Mouse (Mus musculus) ES-Bruce4 (cell line): ENCODE measurements around the gene Tbc1d16. TPM values are rescaled to one million over a fixed set of nuclear protein-coding genes. Genes with fewer than 3 reads are reported as not detected.
A peak's percentile ranks its signal among the peaks of the same experiment; 100 is the strongest.

ENCODE experiments used
- H3K27ac ChIP-seq: 2 replicates; pipeline ENCODE4 v1.5.1; 2012; ENCODE audit warnings: low read length, inconsistent platforms; ENCODE audit not compliant: insufficient read depth
- H3K27me3 ChIP-seq: 2 replicates; pipeline ENCODE4 v1.6.1; 2012; ENCODE audit warnings: mild to moderate bottlenecking, low read length, inconsistent platforms; ENCODE audit not compliant: control insufficient read depth, poor library complexity, insufficient read depth, severe bottlenecking
- H3K36me3 ChIP-seq: 2 replicates; pipeline ENCODE4 v1.6.1; 2012; ENCODE audit warnings: inconsistent platforms, mild to moderate bottlenecking, low read length, moderate library complexity; ENCODE audit not compliant: control insufficient read depth, poor library complexity, insufficient read depth, severe bottlenecking
- H3K4me1 ChIP-seq: one replicate; pipeline ENCODE4 v1.8.1; 2011; ENCODE audit warnings: low read length; ENCODE audit not compliant: control insufficient read depth, insufficient read depth
- H3K4me3 ChIP-seq: 2 replicates; pipeline ENCODE4 v1.5.1; 2011; ENCODE audit warnings: low read depth, mild to moderate bottlenecking, low read length
- H3K9ac ChIP-seq: 2 replicates; pipeline ENCODE4 v1.6.1; 2012; ENCODE audit warnings: low read depth, mild to moderate bottlenecking, inconsistent platforms; ENCODE audit not compliant: poor library complexity, severe bottlenecking
- H3K9me3 ChIP-seq: replicated peaks from 2 replicates; pipeline ENCODE4 v1.6.1; 2012; ENCODE audit warnings: mild to moderate bottlenecking, low read length, inconsistent platforms; ENCODE audit not compliant: control insufficient read depth, poor library complexity, insufficient read depth, severe bottlenecking
- CTCF ChIP-seq: IDR thresholded peaks from one replicate; pipeline ENCODE4 v1.8.1; 2011; ENCODE audit warnings: low read depth, low read length
- EP300 ChIP-seq: IDR thresholded peaks from 2 replicates; pipeline ENCODE4 v1.6.1; 2011; ENCODE audit warnings: low read depth, low read length; ENCODE audit not compliant: insufficient read depth
- POLR2A ChIP-seq: IDR thresholded peaks from one replicate; pipeline ENCODE4 v1.8.1; 2011; ENCODE audit warnings: low read length; ENCODE audit not compliant: insufficient read depth
- polyA plus RNA-seq: library from polyadenylated mRNA; stranded (reverse); fragments of >200 nt; gene quantifications from 2 replicates; pipeline ENCODE4 v1.2.4, GENCODE M21; 2011; ENCODE audit warnings: low read depth; ENCODE audit not compliant: missing spikeins, insufficient read depth, insufficient read length

The Tbc1d16 gene
- polyA plus RNA-seq, 1 experiment = 15.9 TPM

DNA sequence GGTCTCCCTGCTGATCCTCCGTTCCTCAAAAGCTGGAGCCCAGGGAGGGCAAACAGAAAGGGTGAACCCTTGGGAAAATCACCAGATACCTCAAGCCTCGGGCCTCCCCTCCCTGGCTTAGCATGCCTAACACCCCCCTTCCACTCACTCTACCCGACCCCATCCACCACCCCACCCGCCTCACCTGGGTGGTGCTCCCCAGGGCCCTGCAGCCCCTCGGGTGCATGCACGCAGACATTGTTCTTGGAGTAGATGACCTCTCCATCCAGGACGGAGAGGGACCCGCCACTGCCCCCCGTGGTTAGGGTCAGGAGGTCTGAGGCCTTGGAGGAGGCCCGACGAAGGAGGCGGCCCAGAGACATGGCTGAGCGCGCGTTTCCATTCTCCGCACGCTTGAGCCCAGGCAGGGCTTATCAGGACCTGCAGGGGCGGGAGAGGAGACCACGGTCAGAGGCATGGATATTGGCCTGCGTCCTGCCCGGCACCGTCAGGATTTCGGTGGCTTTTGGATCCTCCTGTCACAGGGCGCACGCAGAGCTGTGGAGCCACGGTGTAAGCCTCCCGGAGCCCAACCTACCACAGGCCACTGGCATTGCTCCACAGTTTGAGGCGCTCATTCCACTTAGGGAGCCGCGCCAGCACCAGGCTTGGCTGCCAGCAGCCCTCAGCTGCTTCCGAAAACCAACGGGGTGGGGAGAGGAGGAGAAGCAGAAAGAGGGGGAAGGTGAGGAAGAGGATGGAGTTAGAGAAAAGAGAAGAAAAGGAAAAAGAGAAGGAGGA, 17.8 kb downstream of the Tbc1d16 start:
- Histone ChIP-seq H3K9ac (peak overlapping the region; percentile 10), H3K36me3 (no peaks in the 10 kb centered on the region), H3K9me3 (no peaks in the 10 kb centered on the region), H3K4me1 (peaks cover 6% of the 10 kb centered on the region), H3K4me3 (peak overlapping the region; percentile 27), H3K27me3 (no peaks in the 10 kb centered on the region), H3K27ac (no peak overlapping the region)
- TF ChIP-seq EP300 = no peak
- TF ChIP-seq POLR2A = no peak
- TF ChIP-seq CTCF = no peak

DNA sequence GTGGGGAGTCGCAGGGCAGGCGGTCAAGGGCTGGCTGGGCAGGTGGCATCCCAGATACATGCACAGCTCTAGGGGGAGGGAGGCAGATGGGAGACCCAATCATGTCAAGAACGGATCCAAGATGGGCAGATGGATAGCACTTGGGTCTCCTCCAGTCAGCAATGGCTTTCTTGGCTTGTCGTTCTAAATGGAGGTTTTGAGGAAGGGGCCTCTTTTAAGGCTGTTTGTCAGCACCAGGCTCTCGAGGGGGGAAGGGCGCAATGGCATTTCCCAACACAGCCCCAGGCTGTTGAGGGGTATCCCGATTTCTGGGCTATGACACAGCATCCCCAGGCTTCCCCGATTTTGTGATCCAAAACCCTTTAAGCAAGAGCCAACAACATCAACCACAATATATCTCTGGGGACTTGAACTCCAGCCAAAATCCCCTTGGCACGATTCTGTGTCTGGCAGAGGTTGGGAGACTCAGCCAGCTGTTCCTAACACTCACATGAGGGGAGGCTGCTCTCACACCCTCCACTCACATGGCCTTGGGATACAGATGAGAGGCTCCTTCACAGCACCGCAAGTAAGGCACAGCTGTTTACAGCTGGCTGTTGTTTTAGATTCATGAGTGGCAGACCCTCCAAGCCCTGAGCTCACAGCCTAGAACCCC, 18.8 kb downstream of the Tbc1d16 start:
- no peak overlapping the region for H3K27ac ChIP-seq
- peaks cover 5% of the 10 kb centered on the region for H3K4me1 ChIP-seq
- no peaks in the 10 kb centered on the region for H3K9me3 ChIP-seq
- H3K9ac ChIP-seq = 0 out of 2 replicates have a peak overlapping the region, but pooled peaks have one; percentile 10
- 0 out of 2 replicates have a peak overlapping the region, but pooled peaks have one; percentile 15 for H3K4me3 ChIP-seq
- no peak for TF ChIP-seq CTCF
- no peak for TF ChIP-seq EP300
- no peak for TF ChIP-seq POLR2A
- H3K27me3 ChIP-seq = no peaks in the 10 kb centered on the region
- no peaks in the 10 kb centered on the region for H3K36me3 ChIP-seq

DNA sequence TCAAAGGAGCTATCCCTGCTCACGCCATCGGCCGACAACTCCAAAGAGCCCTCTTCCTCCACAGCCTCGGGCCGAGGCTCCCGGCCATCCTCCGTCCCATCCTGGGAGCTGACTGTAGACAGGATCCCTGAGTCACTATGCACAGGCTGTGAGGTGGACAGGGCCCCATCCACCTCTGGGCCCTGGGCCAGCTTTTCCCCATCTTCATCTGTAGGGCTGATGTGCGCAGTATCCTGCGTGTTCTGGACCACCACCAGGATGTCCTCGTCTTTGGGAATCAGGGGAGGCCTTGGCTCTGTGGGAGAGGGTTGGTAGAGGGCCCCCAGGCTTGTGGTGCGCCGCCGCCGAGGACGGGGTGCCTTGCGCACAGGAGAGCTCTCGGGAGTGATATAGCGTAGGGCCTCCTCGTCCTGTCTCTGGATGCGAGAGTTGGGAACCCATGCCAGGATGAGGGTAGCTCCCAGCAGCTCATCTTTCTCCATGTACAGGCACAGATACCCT, 19.4 kb downstream of the Tbc1d16 start:
- Histone ChIP-seq H3K27ac (no peak overlapping the region), H3K4me1 (peaks cover 2% of the 10 kb centered on the region), H3K27me3 (no peaks in the 10 kb centered on the region), H3K4me3 (peak overlapping the region; percentile 9; the same call in 1 of the 2 replicates), H3K9ac (no peak overlapping the region), H3K36me3 (no peaks in the 10 kb centered on the region), H3K9me3 (no peaks in the 10 kb centered on the region)
- no peak for TF ChIP-seq CTCF
- no peak for TF ChIP-seq POLR2A
- TF ChIP-seq EP300 = no peak

DNA sequence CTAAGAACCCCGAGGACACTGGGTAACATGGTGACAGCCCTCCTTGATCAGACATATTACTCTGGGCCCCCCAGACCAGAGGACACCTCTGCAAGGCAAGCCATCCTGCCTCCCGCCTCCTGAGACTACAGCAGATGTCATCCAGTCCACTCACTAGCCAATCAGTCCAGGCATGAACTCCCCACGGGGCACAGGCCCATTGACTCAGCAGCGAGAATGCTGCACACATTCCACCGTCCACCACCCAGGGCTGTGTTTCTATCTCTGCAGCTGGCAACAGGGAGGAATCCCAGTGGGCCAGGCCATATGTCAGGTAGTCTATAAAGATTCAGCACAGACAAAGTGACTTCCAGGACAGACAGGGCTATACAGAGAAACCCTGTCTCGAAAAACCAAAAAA, 20.3 kb downstream of the Tbc1d16 start:
- H3K27ac ChIP-seq = no peak overlapping the region
- H3K36me3 ChIP-seq = no peaks in the 10 kb centered on the region
- TF ChIP-seq POLR2A (no peak), CTCF (no peak), EP300 (no peak)

DNA sequence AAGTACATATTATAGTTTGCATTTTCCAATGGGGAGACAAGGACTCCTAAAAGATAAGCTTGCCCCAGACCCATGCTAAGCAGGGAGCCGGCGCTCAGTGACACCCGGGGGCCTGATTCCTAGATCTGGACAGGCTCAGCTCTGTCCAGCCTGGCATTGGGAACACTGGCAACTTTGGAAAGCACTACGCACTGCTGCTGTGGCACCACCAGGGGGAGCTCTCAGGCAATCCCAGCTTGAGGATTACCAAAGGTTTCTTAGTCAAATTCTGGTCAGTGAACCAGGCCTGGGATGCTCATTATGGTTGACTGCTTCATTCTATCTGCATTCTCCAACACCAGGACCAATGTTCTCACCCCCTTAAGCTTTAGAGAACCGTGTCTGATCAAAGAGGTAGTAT, 21.7 kb downstream of the Tbc1d16 start:
- Histone ChIP-seq H3K36me3 (no peaks in the 10 kb centered on the region), H3K27me3 (no peaks in the 10 kb centered on the region), H3K9me3 (no peaks in the 10 kb centered on the region), H3K4me1 (no peaks in the 10 kb centered on the region), H3K9ac (no peak overlapping the region), H3K27ac (no peak overlapping the region), H3K4me3 (no peak overlapping the region)
- TF ChIP-seq EP300 (no peak), CTCF (peak; percentile 92)

More for the DNA sequence above, 20.3 kb downstream of the Tbc1d16 start:
- Histone ChIP-seq H3K9ac (no peak overlapping the region), H3K27me3 (no peaks in the 10 kb centered on the region), H3K4me1 (peaks cover under 1% of the 10 kb centered on the region), H3K4me3 (no peak overlapping the region), H3K9me3 (no peaks in the 10 kb centered on the region)

DNA sequence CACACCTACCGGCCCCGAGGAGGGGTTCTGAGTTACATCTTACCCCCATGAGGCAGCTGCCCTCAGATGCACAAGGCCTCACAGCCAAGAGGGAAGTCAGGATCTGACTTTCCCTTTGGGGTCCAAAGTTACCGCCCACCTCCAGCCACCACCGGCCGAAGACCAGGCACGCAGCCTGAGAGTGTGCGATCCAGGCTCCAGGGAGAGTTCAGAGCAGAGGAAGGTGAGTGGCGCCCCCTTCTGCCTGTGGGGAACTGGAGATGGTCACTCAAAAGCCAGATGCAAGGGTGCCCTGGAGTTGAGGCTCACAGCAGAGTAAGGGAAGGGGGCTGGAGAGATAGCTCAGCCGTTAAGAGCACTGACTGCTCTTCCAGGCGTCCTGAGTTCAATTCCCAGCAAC, 22.6 kb downstream of the Tbc1d16 start:
- TF ChIP-seq POLR2A (no peak), EP300 (no peak), CTCF (peak; percentile 63)
- no peaks in the 10 kb centered on the region for H3K36me3 ChIP-seq
- H3K4me1 ChIP-seq = no peaks in the 10 kb centered on the region
- H3K9me3 ChIP-seq = no peaks in the 10 kb centered on the region
- H3K27me3 ChIP-seq = no peaks in the 10 kb centered on the region
- H3K4me3 ChIP-seq = no peak overlapping the region
- no peak overlapping the region for H3K9ac ChIP-seq
- H3K27ac ChIP-seq = no peak overlapping the region
